Mouse (Mus musculus) stomach, postnatal 0 days (tissue): ENCODE measurements around the gene Pikfyve.

Experiments used
- CTCF ChIP-seq: IDR thresholded peaks from 2 replicates; pipeline ENCODE4 v1.5.1; 2016; ENCODE audit warnings: antibody characterized with exemption, low read depth, mild to moderate bottlenecking, moderate library complexity
- EP300 ChIP-seq: optimal IDR thresholded peaks from 2 replicates; pipeline ENCODE3; 2016; ENCODE audit warnings: antibody characterized with exemption

- TF ChIP-seq CTCF: no peak
- no peak for TF ChIP-seq EP300
Measured at GRCm38 (mm10) chr1:65147971-65148370, 38.5 kb upstream of the Pikfyve start.
